Comparison of ENCODE assay signal across 8 mouse cellular contexts in the genomic region with DNA sequence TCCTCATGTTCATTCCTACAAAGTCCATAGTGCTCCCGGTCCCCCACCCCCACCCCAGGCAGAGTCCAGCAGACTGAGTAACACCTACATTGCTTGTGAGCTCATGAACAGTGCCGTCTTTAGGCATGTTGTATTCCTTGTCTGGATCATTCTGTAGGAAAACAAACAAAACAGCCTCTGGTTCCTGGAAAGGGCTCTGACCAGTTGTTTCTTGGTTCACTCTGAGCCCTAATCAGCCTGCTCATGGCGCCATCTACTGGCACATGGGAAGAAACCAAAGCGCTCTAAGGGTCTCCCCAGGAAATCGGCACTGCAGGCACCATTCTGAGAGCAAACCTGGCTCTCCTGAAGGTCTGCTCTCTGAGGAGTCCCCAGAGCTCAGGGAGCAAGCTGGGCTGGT. TPM values are rescaled to one million over a fixed set of nuclear protein-coding genes. Genes with fewer than 3 reads are reported as not detected.
DNase-seq lines count a peak whose midpoint lies in the region; TF ChIP-seq lines count a peak whose summit lies in the region.

No protein-coding gene starts in this region.

- intact Hi-C loops in left cerebral cortex, postnatal 25 days (cut with DNase I), result loop anchor here (2.0 kb wide), 1 partner anchor 68 kb away; no protein-coding TSS in a partner anchor

- H3K9ac ChIP-seq in ES-E14 (ENCODE audit: insufficient read depth, low read depth, low read length, poor library complexity, severe bottlenecking), result no peak overlapping the region

- no peaks in the 10 kb centered on the region for H3K36me3 ChIP-seq in ES-E14 (ENCODE audit: control insufficient read depth, insufficient read depth, low read length, poor library complexity, severe bottlenecking)

- peak; percentile 43 to 52 for DNase-seq in layer of hippocampus, postnatal 14 days (ENCODE audit: low spot score in 2 of 2)
- DNase-seq in layer of hippocampus, postnatal 36 days, result no peak
- peak; percentile 68 for DNase-seq in ES-E14 (ENCODE audit: low read depth, low spot score)
- DNase-seq in adrenal gland, postnatal 25 days, result peak; percentile 48
- peak; percentile 76 for DNase-seq in forelimb bud, embryonic 11.5 days (ENCODE audit: low read depth, low spot score)
- peak; percentile 26 to 50 for DNase-seq in left cerebral cortex, postnatal 25 days (ENCODE audit: low spot score in 2 of 2)
- peak; percentile 71 for DNase-seq in naive thymus-derived CD4-positive, alpha-beta T cell, adult 2 months (ENCODE audit: low read depth)
- no peak for DNase-seq in ovary, adult 18-20 months (ENCODE audit: low spot score)

- no peaks in the 10 kb centered on the region for H3K9me3 ChIP-seq in ES-E14 (ENCODE audit: control insufficient read depth, insufficient read depth, low read depth, low read length)

- no peak overlapping the region for H3K27ac ChIP-seq in ES-E14 (ENCODE audit: insufficient read depth, low read depth, low read length, poor library complexity, severe bottlenecking)

- in situ Hi-C loops in ES-E14 (cut with MboI; ENCODE audit: low sequenced_read_pairs in 2 of 2, unreplicated experiment in 2 of 2), result no loop called here

- H3K4me1 ChIP-seq in ES-E14 (ENCODE audit: control insufficient read depth in 2 of 2, insufficient read depth in 2 of 2, low read length in 2 of 2, poor library complexity in 1 of 2), result peaks cover 0 to 4% of the 10 kb centered on the region in 2 experiments; a peak in 2 of 4 replicates

- H3K4me3 ChIP-seq in ES-E14 (ENCODE audit: insufficient read depth in 1 of 2, low read depth in 1 of 2, low read length in 2 of 2, poor library complexity in 1 of 2, severe bottlenecking in 1 of 2), result no peak overlapping the region

TF ChIP-seq in ES-E14, 5 proteins besides CTCF, POLR2A, EP300 and RAD21:
- TF ChIP-seq HCFC1 (IDR thresholded peaks at IDR 0.05; ENCODE audit: borderline replicate concordance, insufficient read depth, low read length), result no peak
- no peak for TF ChIP-seq MAFK (IDR thresholded peaks at IDR 0.05; ENCODE audit: insufficient read depth, low read depth, low read length)
- TF ChIP-seq CHD2 (IDR thresholded peaks at IDR 0.05; ENCODE audit: low read depth, low read length), result no peak
- no peak for TF ChIP-seq ZC3H11A (IDR thresholded peaks at IDR 0.05; ENCODE audit: borderline replicate concordance, low read depth, low read length)
- no peak for TF ChIP-seq ZNF384 (IDR thresholded peaks at IDR 0.05; ENCODE audit: low read depth, low read length)

RNA-seq across cellular contexts. Expression of gene Exoc7, which starts 12.7 kb away (rescaled TPM):
- total RNA-seq in layer of hippocampus, postnatal 14 days (2021), result 10 to 100 TPM; 76.5 to 77.8 TPM
- 10 to 100 TPM; 77.1 to 80.9 TPM for total RNA-seq in layer of hippocampus, postnatal 36 days (2021)
- total RNA-seq in ES-E14 (2012; rRNA removed), result 25.5 and 26.4 TPM in 2 replicates
- total RNA-seq in adrenal gland, postnatal 25 days (2021), result 53.6 and 77.1 TPM in 2 replicates
- total RNA-seq in left cerebral cortex, postnatal 25 days (2021), result 10 to 100 TPM; 95.7 to 97.4 TPM

RNA-seq across cellular contexts. Expression of gene Galr2, which starts 13.6 kb away (rescaled TPM):
- total RNA-seq in layer of hippocampus, postnatal 14 days (2021), result not detected
- total RNA-seq in layer of hippocampus, postnatal 36 days (2021), result not detected
- 1.8 and 3.3 TPM in 2 replicates for total RNA-seq in ES-E14 (2012; rRNA removed)
- not detected in 2 replicates for total RNA-seq in adrenal gland, postnatal 25 days (2021)
- total RNA-seq in left cerebral cortex, postnatal 25 days (2021), result not detected

RNA-seq across cellular contexts. Expression of gene Srp68, which starts 20.3 kb away (rescaled TPM):
- 10 to 100 TPM; 52.0 to 55.7 TPM for total RNA-seq in layer of hippocampus, postnatal 14 days (2021)
- total RNA-seq in layer of hippocampus, postnatal 36 days (2021), result 10 to 100 TPM; 60.7 to 66.0 TPM
- 33.4 and 38.2 TPM in 2 replicates for total RNA-seq in ES-E14 (2012; rRNA removed)
- 68.1 and 70.9 TPM in 2 replicates for total RNA-seq in adrenal gland, postnatal 25 days (2021)
- 10 to 100 TPM; 65.8 to 69.8 TPM for total RNA-seq in left cerebral cortex, postnatal 25 days (2021)

RNA-seq across cellular contexts. Expression of gene Foxj1, which starts 40.9 kb away (rescaled TPM):
- 10 to 100 TPM in 1 of 2 experiments, 1 to 10 TPM in 1; 6.9 to 13.4 TPM for total RNA-seq in layer of hippocampus, postnatal 14 days (2021)
- 1 to 10 TPM; 4.3 to 5.8 TPM for total RNA-seq in layer of hippocampus, postnatal 36 days (2021)
- total RNA-seq in ES-E14 (2012; rRNA removed), result 0.67 and 1.2 TPM in 2 replicates
- 0.15 TPM in 1 of 2 replicates, not detected in the other for total RNA-seq in adrenal gland, postnatal 25 days (2021)
- 1 to 10 TPM; 4.8 to 6.3 TPM for total RNA-seq in left cerebral cortex, postnatal 25 days (2021)

RNA-seq across cellular contexts. Expression of gene Evpl, which starts 56.4 kb away (rescaled TPM):
- under 1 TPM; 0.44 to 0.72 TPM for total RNA-seq in layer of hippocampus, postnatal 14 days (2021)
- total RNA-seq in layer of hippocampus, postnatal 36 days (2021), result under 1 TPM; 0.25 to 0.85 TPM
- 2.9 and 4.5 TPM in 2 replicates for total RNA-seq in ES-E14 (2012; rRNA removed)
- total RNA-seq in adrenal gland, postnatal 25 days (2021), result 1.00 and 1.5 TPM in 2 replicates
- 1 to 10 TPM in 1 of 2 experiments, under 1 TPM in 1; 0.92 to 1.1 TPM for total RNA-seq in left cerebral cortex, postnatal 25 days (2021)

Comparison
In these comparisons a context has a peak if more than half of its experiments do, and no peak if none do; other contexts are left out.
1. DNase-seq: peak in layer of hippocampus, postnatal 14 days (2 of 2), ES-E14 (single experiment), adrenal gland, postnatal 25 days (single experiment), forelimb bud, embryonic 11.5 days (single experiment), left cerebral cortex, postnatal 25 days (2 of 2) and naive thymus-derived CD4-positive, alpha-beta T cell, adult 2 months (single experiment); none in layer of hippocampus, postnatal 36 days (0 of 2) and ovary, adult 18-20 months (single experiment).